Mouse (Mus musculus): ENCODE measurements around the gene Vps52.
A peak's percentile ranks its signal among the peaks of the same experiment; 100 is the strongest.

- TF ChIP-seq CTCF (IDR thresholded peaks at IDR 0.05): no peak
- peak; percentile 50; the same call in 1 of the 2 replicates for TF ChIP-seq POLR2A (IDR thresholded peaks at IDR 0.05; ENCODE audit: insufficient read depth, low read depth, low read length)
Measured at GRCm38 (mm10) chr17:33915671-33916250, 39.9 kb upstream of the Vps52 start, which contains the start of the genes Tapbp and Zbtb22.

Measured in heart, adult 2 months (tissue).